Mouse (Mus musculus) stomach, embryonic 16.5 days (tissue): ENCODE measurements around the gene Pfn3. TPM values are rescaled to one million over a fixed set of nuclear protein-coding genes. Genes with fewer than 3 reads are reported as not detected.
"Not testable (repeated sequence)": the region's sequence is repeated elsewhere in the genome, so short reads cannot be mapped to it uniquely, and the experiment has no call there.

Experiments used
- ATAC-seq: fragments of 200-750 bp; cut with Nextera tagmentation; 2 replicates; pipeline ENCODE4 v1.8.0; 2017; ENCODE audit warnings: moderate number of reproducible peaks, moderate TSS enrichment; ENCODE audit not compliant: insufficient read depth, low FRiP score
- H3K27ac ChIP-seq: fragments of 300-500 bp; sonication (generic); 2 replicates; pipeline ENCODE4 v1.5.1; 2014; ENCODE audit warnings: low read length
- H3K27me3 ChIP-seq: fragments of 300-500 bp; sonication (generic); 2 replicates; pipeline ENCODE4 v1.6.1; 2014; ENCODE audit warnings: low read length, control low read depth, mixed read lengths; ENCODE audit not compliant: control insufficient read depth, insufficient read depth
- H3K36me3 ChIP-seq: fragments of 300-500 bp; sonication (generic); 2 replicates; pipeline ENCODE4 v1.6.1; 2014; ENCODE audit warnings: low read length; ENCODE audit not compliant: control insufficient read depth, insufficient read depth
- H3K4me1 ChIP-seq: fragments of 300-500 bp; sonication (generic); 2 replicates; pipeline ENCODE4 v1.6.1; 2014; ENCODE audit warnings: low read length, control low read depth, mixed read lengths; ENCODE audit not compliant: control insufficient read depth, insufficient read depth
- H3K4me2 ChIP-seq: fragments of 300-500 bp; sonication (generic); 2 replicates; pipeline ENCODE4 v1.6.1; 2014; ENCODE audit warnings: low read depth, low read length, mixed read lengths
- H3K4me3 ChIP-seq: fragments of 300-500 bp; sonication (generic); replicated peaks from 2 replicates; pipeline ENCODE4 v1.5.1; 2014; ENCODE audit warnings: mild to moderate bottlenecking, low read length
- H3K9ac ChIP-seq: fragments of 300-500 bp; sonication (generic); 2 replicates; pipeline ENCODE4 v1.6.1; 2014; ENCODE audit warnings: low read length
- H3K9me3 ChIP-seq: fragments of 300-500 bp; sonication (generic); replicated peaks from 2 replicates; pipeline ENCODE4 v1.6.1; 2016; ENCODE audit warnings: low read length, control low read depth; ENCODE audit not compliant: control insufficient read depth
- WGBS: fragments of 180-500 bp; shearing (Covaris S2); extraction: QIAGEN DNeasy Blood & Tissue Kit; methylation state at CpG from one replicate; pipeline ENCODE4 v1.1.7; 2014; 5-methylcytosine and 5-hydroxymethylcytosine counted together
- polyA plus RNA-seq: library from polyadenylated mRNA; unstranded; fragments of >200 nt; fragmentation: Nextera tagmentation; extraction: Ambion mirVana; gene quantifications from 2 replicates; pipeline ENCODE4 v1.2.1, GENCODE M21; 2015

Pfn3 gene
- polyA plus RNA-seq, 1 experiment from 2014 or later: not detected

DNA sequence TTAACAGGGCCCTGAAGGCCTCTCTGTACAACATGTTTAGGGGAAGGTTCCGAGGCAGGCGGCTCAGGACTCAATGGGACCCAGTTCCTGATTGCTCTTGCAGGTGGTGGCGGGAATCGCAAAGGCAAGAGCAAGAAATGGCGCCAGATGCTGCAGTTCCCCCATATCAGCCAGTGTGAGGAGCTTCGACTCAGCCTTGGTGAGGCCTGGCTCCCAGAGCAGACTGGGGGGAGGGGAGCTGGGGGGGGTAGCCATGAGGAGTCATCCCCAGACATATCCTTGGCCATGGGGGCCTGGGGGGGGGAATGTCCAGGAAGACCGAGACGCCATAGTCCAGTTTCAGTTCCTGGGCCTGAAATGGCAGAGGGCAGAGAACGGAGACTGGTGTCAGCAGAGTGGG is 34.2 kb upstream of the Pfn3 start:
- H3K27ac ChIP-seq: no peak overlapping the region
- H3K4me2 ChIP-seq: no peak overlapping the region
- ATAC-seq: no peak
- no peak overlapping the region for H3K4me3 ChIP-seq
- no peaks in the 10 kb centered on the region for H3K27me3 ChIP-seq
- H3K9ac ChIP-seq: no peak overlapping the region
- H3K9me3 ChIP-seq: no peaks in the 10 kb centered on the region
- 92% methylated on average over 9 of the region's 9 CpGs for WGBS
- peaks cover 17% of the 10 kb centered on the region for H3K4me1 ChIP-seq
- H3K36me3 ChIP-seq: peaks cover 17% of the 10 kb centered on the region

DNA sequence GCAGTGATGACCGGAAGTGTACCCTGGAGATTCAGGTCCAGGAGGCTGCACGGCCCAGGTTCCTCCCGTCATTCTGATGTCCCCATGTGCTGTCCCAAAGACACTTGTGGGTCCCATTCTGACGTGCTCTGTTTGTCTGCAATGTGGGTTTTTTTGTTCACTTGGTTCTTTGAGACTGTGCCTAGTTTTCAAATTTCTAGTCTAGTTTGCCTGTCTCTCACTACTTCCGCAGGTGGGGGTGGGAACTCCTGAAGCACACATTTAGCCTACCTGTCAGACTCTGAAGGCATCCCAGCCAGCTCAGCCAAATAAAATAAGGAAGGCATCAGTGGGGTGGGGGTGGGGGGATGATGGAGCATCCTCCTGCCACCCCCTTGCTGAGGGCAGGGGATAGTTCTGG is 33.1 kb upstream of the Pfn3 start:
- 91% methylated on average over 5 of the region's 5 CpGs for WGBS
- no peaks in the 10 kb centered on the region for H3K27me3 ChIP-seq
- H3K36me3 ChIP-seq: peaks cover 16% of the 10 kb centered on the region
- no peak overlapping the region for H3K27ac ChIP-seq
- H3K4me2 ChIP-seq: no peak overlapping the region
- no peak overlapping the region for H3K4me3 ChIP-seq
- no peaks in the 10 kb centered on the region for H3K9me3 ChIP-seq
- H3K4me1 ChIP-seq: peaks cover 25% of the 10 kb centered on the region
- no peak for ATAC-seq
- no peak overlapping the region for H3K9ac ChIP-seq

DNA sequence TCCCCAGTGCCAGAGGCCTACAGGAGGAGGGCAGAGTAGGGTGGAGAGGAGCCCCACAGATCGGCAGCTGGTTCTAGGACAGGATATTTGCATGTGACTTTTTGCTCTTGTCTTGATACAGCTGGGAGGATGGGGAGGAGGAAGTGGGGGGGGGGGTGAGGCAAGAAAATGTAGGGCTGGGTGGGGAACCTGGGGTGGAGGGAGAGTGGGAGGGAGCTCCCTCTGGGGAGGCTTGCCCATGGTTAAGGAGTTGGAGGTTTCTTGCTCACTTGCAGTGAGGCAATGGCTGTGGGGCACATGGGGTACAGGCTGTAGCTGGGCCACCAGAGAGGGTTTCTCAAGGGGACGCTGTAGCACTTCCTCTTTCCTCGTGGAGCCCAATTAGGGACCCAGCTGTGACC is 32.5 kb upstream of the Pfn3 start:
- H3K4me1 ChIP-seq: peaks cover 25% of the 10 kb centered on the region
- no peak overlapping the region for H3K27ac ChIP-seq
- no peaks in the 10 kb centered on the region for H3K27me3 ChIP-seq
- H3K4me3 ChIP-seq: no peak overlapping the region
- no peaks in the 10 kb centered on the region for H3K9me3 ChIP-seq
- no peak for ATAC-seq
- no peak overlapping the region for H3K4me2 ChIP-seq
- H3K36me3 ChIP-seq: peaks cover 10% of the 10 kb centered on the region
- WGBS: 48% methylated on average over 3 of the region's 3 CpGs
- H3K9ac ChIP-seq: peak overlapping the region; percentile 4; the same call in 1 of the 2 replicates

DNA sequence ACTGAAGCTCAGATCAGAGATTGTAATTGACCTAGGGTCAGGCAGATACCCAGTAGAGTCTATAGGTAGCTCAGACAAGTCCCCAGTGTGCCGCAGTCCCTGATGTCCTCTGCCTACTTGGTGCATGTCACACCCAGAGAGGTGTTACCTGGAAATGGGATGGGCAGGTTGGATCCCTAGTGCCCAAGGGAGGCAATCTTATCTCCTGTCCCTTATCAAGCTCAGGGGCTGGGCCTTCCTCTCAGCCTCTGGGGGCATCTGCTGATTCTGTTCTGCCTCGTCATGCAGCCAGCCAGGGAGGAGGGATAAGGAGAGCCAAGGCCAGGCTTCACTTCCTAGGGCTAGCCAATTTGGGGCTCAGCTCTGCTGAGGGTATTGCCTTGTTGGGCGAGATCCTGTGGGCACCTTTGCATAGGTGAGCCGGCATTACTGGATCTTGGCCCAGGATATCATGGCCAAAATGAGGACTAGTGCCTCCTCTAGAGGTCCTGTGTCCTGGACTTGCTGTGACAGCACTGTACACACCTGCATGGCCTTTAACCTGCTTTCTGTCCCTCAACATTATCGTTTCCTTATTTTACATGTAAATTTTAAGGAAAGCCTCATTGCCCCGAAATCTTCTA is 31.6 kb upstream of the Pfn3 start:
- Histone ChIP-seq H3K9ac (peak overlapping the region; percentile 95), H3K36me3 (peaks cover 7% of the 10 kb centered on the region), H3K4me1 (peaks cover 25% of the 10 kb centered on the region), H3K27ac (no peak overlapping the region; the same call in 1 of the 2 replicates), H3K27me3 (no peaks in the 10 kb centered on the region), H3K4me2 (peak overlapping the region; percentile 97), H3K9me3 (no peaks in the 10 kb centered on the region), H3K4me3 (peak overlapping the region; percentile 92)
- ATAC-seq: no peak
- WGBS: 70% methylated on average over 6 of the region's 6 CpGs

DNA sequence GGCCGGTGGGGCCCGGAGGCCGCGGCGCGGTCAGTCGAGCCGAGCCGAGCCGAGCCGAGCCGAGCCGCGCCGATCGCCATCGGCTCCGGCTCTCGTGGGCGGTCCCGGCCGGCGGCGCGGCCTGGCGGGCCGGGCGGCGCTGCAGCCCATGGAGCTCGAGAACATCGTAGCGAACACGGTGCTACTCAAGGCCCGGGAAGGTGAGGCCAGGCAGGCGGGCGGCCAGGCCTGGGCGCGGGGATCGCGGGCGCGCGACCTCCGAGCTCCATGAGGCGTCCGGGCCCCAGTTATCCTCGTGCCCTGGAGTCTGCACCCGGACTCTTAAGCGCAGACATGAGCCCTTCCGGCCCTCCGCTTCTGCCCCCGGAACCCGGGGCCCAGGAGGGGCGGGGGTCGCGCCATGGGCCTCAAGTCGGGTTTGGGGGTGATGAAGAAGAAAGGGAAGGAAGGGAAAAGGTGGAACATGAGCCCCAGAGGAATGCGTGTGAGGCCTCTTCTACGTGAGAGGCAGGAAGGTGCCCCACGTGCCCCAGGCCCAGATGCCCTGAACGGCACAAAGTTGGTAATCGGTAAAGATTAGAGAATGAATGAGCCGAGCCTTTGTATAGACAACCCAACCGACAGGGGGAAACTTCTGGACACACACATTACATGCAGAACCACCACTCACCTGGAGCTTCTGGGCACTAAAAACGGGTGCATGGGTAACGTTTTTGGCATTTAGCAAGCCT is 30.5 kb upstream of the Pfn3 start:
- Histone ChIP-seq H3K36me3 (peaks cover 2% of the 10 kb centered on the region), H3K4me1 (peaks cover 25% of the 10 kb centered on the region), H3K27ac (peak overlapping the region; percentile 99), H3K4me3 (peak overlapping the region; percentile 92), H3K4me2 (peak overlapping the region; percentile 97), H3K9ac (peak overlapping the region; percentile 95), H3K9me3 (no peaks in the 10 kb centered on the region), H3K27me3 (no peaks in the 10 kb centered on the region)
- WGBS: under 1% methylated on average over 65 of the region's 66 CpGs
- ATAC-seq: no peak

DNA sequence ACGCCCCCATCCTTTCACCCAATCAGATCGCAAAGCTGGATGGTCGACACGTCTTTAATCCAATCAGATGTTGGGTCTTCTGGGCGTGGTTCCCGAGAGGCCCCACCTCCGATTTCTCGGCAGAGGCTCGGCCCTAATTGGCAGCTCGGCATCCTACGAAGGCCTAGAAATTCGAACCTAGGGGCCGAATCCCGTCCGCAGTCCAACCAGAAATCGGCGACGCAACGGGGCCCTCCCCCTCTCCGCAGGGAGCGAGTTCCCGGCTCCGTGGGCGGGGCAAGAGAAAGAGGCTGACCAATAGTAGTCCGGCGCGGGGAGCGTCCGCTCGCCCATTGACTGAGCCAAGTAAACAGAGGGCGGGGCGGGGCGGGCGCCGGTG is 29.9 kb upstream of the Pfn3 start, which contains the start of gene Grk6:
Grk6 (plus strand) TSS at position 136 of the 379 bp plus-strand sequence.
- peaks cover 25% of the 10 kb centered on the region for H3K4me1 ChIP-seq

DNA sequence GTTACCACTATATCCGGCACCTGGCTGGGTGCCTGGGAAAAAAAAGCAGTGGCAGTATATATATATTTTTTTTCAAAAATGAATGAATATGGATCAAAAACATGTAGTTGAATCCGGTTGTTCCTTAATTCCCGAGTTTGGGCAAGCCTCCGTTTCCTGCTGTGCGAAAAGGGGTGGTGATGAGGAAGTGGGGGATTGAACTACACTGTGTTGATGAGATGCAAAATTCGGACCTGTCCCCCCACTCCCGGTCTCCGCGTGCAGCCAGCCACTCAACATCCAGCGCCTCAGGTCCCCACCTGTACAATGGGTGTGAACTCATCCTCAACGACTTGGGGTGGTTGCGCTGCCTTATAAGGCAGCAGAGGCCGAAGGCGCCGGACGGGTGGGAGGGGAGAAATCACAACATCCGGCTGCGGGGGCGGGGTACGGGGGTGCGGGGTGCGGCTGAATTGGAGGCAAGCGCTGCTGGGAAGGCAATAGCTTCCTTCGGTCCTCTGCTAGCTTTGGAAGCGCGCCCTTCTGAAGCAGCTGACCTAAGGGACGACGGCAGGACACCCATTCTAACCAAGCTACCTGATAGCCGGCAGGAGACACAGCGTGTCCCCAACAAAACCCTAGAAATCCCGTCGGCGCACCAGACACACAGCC is 29.4 kb upstream of the Pfn3 start:
- Histone ChIP-seq H3K27ac (peak overlapping the region; percentile 99), H3K4me1 (peaks cover 25% of the 10 kb centered on the region), H3K4me3 (peak overlapping the region; percentile 92), H3K9ac (peak overlapping the region; percentile 95), H3K4me2 (peak overlapping the region; percentile 80), H3K27me3 (no peaks in the 10 kb centered on the region), H3K9me3 (no peaks in the 10 kb centered on the region), H3K36me3 (no peaks in the 10 kb centered on the region)
- peak; percentile 79 for ATAC-seq
- under 1% methylated on average over 33 of the region's 33 CpGs for WGBS

More for the DNA sequence above, 29.9 kb upstream of the Pfn3 start, which contains the start of gene Grk6:
- Histone ChIP-seq H3K27ac (peak within 1 kb of the TSS; percentile 99), H3K9me3 (no peaks in the 10 kb centered on the region), H3K4me2 (peak within 1 kb of the TSS; percentile 97), H3K9ac (peak within 1 kb of the TSS; percentile 95), H3K4me3 (peak within 1 kb of the TSS; percentile 92), H3K27me3 (no peaks in the 10 kb centered on the region), H3K36me3 (no peaks in the 10 kb centered on the region)
- under 1% methylated on average over 35 of the region's 35 CpGs for WGBS
- peak; percentile 96 for ATAC-seq

DNA sequence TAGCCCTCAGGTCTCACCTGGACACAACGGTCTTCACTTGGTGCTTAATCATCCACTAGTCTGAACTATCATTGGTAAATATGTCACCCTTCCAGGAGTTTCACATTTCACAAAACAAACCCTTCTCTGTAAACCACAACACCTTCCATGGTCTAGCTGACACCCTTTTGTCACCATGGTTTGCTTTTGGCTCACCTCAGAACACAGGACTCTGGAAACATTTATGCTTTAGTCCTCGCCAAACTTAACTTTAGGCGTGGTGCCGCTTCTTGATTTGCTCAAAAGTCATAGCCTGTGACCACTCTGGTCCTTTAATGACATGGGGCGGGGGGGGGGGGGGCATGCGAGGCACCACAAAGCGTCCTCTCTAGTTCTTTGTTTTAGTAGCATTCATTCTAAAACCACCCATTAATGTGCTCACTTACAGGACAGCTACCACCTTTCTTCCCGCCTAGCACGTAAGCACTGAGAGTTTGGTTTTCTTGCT is 28.8 kb upstream of the Pfn3 start:
- no peaks in the 10 kb centered on the region for H3K9me3 ChIP-seq
- H3K36me3 ChIP-seq: no peaks in the 10 kb centered on the region
- peak overlapping the region; percentile 80 for H3K4me2 ChIP-seq
- H3K9ac ChIP-seq: peak overlapping the region; percentile 95
- 31% methylated on average over 9 of the region's 9 CpGs for WGBS
- H3K4me3 ChIP-seq: peak overlapping the region; percentile 92
- H3K27ac ChIP-seq: peak overlapping the region; percentile 99
- no peak for ATAC-seq
- no peaks in the 10 kb centered on the region for H3K27me3 ChIP-seq
- H3K4me1 ChIP-seq: peaks cover 25% of the 10 kb centered on the region

DNA sequence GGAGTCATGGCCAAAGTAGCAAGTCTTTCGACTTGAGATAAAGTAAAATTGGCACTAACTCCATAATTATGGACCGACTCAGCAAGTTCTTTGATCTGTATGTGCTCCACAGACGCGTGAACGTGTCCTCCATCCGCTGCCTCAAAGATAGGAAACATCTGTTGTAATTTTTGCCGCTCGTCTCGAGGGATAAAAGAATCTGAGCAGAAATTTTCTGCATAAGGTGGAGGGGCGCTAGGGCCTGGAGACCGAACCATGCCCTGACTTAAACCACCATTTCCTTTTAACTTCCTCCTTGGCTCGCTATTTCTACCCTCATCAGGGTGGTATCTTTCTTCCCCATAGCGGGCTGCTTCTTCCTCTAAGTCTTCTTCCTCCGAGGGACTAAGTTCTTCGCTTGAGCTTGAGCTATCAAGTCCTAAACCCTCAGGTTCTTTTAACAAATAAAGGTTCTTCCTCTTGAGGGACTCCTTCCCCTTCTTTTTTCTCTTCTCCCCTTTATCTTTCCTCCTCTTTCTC is 22.1 kb upstream of the Pfn3 start:
- not testable (repeated sequence) for H3K9me3 ChIP-seq, H3K27me3 ChIP-seq, H3K27ac ChIP-seq, H3K36me3 ChIP-seq, H3K4me1 ChIP-seq, ATAC-seq, H3K9ac ChIP-seq, H3K4me3 ChIP-seq, H3K4me2 ChIP-seq
- 73% methylated on average over 15 of the region's 15 CpGs for WGBS
